Mouse (Mus musculus): ENCODE data around the gene Prkd1. TPM values are rescaled to one million over a fixed set of nuclear protein-coding genes. Genes with fewer than 3 reads are reported as not detected.
"Not testable (repeated sequence)": the region's sequence is repeated elsewhere in the genome, so short reads cannot be mapped to it uniquely, and the experiment has no call there.

Prkd1 gene
- 10 to 100 TPM; 16.0 to 16.3 TPM for total RNA-seq (2021)

DNA sequence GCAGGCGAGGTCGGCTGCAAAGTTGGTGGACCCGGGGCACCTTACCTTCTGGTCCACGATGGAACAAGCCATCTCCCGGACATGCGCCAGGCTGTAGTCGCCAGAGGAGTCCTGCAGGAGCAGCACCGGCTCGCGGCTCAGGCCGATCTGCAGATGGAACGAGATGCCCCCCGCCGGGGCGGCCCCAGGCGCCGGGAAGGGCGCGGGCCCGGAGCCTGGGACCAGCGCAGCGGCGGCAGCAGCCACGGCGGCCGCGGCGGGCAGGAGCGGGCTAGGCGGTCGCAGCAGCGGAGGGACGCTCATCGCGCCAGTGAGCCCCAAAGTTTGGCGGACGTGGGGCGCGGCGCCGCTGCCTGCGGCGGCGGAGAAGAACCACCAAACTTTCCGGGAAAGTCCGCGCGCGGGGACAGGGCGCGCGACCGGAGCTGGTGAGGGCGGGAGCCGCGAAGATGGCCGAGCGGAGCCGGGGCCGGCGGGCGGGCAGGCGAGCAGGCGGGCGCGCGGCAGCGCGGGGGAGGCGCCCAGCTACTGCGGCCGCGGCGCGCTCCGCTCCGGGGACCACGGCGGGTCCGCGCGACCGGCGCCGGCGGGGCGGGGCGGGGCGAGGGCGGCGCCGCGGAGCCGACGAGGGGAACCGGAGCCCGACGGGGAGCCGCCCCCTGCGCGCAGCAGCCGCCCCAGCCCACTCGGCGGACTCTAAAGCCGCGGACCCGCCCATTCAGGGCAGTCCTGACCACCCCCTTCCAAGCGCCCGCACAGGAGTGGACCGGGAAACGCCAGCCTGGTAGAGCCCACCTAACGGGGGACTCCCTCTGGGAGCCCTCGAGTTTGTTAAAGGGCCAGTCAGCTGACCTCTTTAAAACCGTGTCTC lies at the start of gene Prkd1:
Gene Prkd1, minus strand, starts transcription at position 428 of the 871 bp plus-strand sequence.
- peak; percentile 49 to 55 for DNase-seq

DNA sequence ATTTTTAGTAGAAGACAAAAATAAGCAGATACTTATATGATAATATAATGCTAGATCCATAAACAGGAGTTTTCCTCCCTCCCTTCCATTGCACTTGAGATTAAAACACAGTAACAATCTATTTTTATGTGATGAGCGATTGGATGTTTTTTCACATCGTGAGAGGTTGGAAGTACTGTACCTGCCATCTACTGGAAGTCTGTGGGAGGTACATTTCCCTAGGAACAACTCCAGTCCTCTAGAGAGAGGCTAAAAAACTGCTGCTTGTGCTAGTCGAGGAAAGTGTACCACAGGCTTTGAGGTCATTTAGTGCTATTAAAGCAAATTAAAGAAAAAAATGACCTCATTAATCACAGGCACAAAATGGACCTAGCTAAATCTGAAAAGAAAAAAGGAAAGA lies 48.6 kb upstream of the Prkd1 start:
- DNase-seq = peak in 1 of 2 experiments; percentile 14

- DNase-seq = peak; percentile 11 to 14
Measured at GRCm38 (mm10) chr12:50648176-50648670, 675 bp downstream of the Prkd1 start.

- no peak for DNase-seq
Measured at GRCm38 (mm10) chr12:50646857-50647256, 2.0 kb downstream of the Prkd1 start.

DNA sequence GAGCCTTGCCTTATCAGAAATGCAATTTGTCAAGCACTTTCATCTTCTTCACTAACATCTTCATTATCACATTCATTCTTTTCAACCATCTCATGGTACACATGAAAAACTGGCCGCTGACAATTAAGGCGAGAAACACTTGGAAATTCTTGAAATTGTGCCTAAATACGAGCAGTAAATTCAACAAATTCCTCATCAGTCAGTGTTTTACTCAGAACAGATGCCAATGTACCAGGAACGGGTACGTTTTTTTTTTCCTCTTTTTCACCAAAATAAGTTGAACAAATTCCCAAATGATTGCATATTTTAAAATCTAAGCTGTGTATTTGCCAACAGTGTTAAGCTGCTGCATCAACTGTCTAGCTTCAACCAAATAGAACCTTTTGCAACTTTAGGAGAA lies 6.2 kb downstream of the Prkd1 start:
- no peak for DNase-seq

- DNase-seq = no peak
Measured at GRCm38 (mm10) chr12:50640171-50640570, 8.7 kb downstream of the Prkd1 start.

- no peak for DNase-seq
Measured at GRCm38 (mm10) chr12:50634436-50634835, 14.5 kb downstream of the Prkd1 start.

DNA sequence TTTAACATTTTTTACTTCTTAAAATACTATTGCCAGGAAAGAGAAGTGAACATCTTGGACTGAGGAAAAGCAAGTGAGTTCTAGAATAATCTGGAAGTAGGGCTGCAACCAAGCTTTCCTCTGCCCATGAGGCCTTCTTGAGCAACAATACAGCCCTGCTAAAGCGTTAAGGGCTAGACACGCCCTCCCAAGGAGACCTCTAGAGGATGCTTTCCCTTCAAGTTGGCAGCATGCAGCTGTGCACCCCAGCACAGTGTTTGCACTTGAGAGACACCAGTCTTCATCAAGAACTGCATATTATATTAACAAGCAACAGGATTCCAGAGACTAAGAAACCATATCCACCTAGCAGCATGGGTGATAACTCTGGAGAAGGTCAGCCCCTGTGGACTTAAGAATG lies 22.8 kb downstream of the Prkd1 start:
- not testable (repeated sequence) for DNase-seq

DNA sequence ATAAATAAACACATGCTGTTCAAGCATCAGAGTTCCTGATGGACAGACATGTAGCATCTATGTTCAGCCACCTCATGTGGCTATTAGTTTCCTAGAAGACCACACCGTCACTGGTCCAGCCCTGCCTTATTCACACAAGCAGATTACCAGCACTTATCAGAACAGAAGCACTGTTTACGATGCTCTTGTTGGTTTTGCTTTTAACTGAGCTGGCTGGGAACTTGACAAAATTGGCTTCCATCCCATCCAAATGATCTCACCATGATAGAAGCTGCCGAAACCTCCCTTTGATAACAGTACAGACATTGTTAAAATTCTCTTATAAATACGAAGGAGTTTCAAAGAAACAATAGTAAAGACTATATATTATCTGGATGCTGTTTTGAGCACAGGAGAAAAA lies 24.7 kb downstream of the Prkd1 start:
- DNase-seq = no peak

DNA sequence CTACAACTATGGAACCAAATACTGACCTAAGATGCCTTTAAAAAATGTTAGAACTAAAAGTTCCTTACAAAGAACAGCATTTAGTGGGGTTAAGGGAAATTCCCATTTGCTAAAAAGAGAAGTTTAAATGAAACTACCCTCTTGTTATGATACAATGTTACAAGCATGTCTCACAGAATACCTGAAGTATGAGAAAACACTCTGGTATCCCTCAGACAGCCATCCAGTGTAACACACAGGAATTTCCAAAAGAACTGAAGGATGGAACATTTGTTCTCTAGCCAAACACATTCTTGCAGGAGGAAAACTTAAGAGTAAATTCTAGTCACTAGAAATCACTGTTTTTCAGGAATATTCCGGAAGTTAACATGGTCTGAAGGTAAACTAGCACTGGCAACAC lies 33.0 kb downstream of the Prkd1 start:
- no peak for DNase-seq

DNA sequence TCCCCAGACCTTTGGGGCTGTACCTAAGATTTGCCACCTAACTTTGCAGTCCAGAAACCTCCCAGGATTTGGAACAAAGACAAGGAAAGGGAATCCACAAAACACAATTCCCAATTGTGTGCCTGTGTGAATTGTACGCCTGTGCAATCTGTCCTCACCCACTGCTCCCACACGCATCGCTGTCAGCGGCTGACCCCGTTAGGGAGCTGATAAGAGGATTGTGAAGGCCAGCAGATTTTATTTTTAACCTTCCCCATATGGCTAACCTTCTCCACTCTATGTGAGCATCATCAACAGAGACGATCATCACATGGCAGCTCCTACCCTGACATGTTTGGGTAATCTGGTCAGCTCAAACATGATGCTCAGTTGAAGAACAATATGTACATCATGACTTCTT lies 34.6 kb downstream of the Prkd1 start:
- DNase-seq = no peak

DNA sequence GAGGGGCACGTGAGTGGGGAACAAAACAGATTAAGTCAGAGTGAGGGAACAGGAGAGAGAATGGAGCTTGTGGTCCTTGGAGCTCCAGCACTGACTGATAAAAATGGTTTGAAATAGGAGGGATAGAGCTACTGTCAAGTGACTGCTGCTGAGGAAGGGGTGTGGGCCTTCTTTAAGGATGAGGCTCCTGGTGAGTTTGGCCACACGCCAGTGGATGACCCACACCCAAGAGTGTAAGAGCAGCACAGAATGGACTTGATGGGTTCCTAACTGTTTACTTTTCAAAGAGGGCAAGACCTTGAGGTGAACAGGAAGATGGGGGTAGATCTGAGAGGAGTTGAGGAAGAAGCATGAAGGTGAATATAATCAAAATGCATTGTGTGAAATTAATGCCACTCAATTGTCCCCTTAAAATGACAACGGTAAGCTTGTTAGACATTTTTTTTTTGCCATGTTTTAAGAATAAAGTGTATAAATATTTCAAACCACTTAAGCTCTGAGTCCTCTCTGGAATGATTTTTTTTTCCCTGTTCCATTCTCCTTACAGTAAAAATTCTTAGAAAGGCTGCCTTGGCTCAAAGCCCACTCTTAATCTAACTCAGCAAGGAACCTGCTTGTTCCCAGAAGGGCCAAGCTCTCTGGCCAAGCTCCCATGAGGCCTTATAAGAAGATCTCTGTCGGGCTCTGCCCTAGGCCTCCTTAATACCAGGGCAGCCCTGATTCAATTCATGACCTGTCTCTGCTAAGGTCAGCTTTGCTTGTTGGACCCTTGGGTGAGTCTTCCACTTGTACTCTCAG lies 42.0 kb downstream of the Prkd1 start:
- no peak for DNase-seq

GRCm38 (mm10) chr12:50599370-50599769 lies 49.5 kb downstream of the Prkd1 start:
- no peak for DNase-seq

DNA sequence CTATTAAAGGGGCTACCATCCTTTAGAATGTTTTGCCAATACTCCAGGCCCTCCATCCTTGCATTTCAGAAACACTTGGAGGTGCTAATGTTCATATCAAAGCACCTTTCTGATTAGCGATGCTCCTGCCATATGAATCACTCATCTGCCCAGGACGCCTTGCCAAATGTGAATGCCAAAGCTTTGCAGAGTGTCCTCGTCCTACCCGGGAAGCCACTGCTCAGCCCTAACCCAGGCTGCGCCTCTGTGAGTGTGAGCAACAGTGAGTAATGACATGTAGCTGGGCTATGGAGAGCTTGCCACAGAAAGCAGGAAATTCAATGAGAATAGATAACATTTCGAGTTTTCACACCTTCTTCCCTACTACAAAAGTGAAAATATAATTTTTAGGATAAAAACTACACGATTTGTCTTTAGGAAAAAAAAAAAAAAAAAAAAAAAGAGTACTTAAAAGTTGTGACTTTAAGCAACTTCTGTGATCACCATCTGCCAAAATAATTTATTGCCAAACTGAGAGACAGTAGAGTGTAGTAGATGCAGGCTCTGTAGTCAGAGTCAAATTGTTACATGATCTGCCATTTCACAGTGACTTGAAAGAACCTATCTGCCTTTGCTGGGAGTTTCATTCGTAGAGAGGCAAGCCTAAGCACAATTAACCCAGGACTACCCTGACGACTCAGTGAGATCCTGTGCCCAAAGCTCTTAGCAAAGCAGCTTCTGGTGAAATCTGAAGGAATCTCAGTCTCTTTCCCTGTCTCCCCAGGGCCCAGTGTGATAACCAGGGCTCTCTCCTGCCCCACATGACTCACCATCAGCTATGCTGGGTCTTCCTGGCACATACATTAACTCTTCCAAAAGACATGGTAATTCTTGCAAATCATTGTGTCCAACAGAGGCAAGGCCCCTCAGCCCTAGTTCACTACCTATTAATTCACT lies 50.6 kb downstream of the Prkd1 start:
- peak; percentile 64 to 65 for DNase-seq

DNA sequence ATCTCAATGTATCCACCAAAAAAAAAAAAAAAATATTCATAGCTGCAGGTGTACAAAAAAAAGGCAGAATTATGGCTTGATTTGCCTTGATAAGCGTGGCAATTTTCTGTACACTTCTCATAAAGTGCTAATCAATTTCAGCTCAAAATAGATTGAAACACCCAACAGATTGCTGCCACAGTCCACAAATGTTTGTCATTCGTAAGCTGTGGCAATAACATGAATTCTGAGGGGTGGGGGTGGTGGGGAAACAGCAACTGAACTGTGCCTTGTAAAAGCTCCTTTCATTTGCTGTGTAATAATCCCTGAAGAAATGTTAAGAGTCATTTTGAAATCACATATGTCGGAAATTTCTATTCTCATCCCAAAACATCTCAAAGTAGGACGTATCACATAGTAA lies 51.4 kb downstream of the Prkd1 start:
- no peak for DNase-seq

- no peak for DNase-seq
Measured at GRCm38 (mm10) chr12:50595777-50596176, 53.1 kb downstream of the Prkd1 start.

DNA sequence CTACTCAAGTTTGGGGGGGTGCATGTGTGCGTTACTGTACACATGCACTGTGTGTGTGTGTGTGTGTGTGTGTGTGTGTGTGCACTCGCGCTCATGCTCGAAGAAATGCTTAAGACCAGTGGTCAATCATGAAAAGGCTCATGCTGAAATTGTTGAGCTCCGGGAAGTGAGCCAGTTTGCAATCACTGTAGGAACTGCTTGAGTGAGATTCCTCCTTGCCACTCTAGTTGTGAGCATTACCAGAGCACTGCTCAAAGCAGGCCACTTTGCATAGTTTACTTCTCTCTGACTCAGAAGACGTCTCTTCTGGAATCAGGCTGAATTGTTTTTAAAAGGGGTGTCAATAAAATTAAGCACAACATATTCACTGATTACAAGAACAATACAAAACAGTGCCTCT lies 54.4 kb downstream of the Prkd1 start:
- no peak for DNase-seq

DNA sequence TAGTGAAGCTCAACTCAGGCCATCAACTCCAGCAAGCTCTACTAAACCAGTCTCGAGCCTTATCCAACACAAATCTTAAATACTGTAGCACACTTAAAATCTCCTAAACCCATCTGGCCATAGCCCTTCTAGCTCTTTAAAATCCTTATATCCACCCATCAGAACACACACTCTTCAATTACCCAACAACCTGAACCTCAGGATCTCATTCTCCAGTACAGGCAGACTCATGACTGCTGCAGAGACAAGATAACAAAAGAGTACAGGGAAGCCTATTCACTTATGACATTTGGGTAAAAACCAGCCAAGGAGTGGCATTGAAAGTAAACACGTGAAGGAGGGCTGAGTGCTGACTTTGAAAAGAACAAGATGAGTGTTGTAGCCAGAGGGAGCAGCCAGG lies 55.4 kb downstream of the Prkd1 start:
- no peak for DNase-seq

- DNase-seq = no peak
Measured at GRCm38 (mm10) chr12:50588137-50588761, 60.6 kb downstream of the Prkd1 start.

- no peak for DNase-seq
Measured at GRCm38 (mm10) chr12:50565198-50565597, 83.7 kb downstream of the Prkd1 start.

GRCm38 (mm10) chr12:50560536-50560935 lies 88.4 kb downstream of the Prkd1 start:
- DNase-seq = no peak

GRCm38 (mm10) chr12:50558231-50558630 lies 90.7 kb downstream of the Prkd1 start:
- no peak for DNase-seq

Data from layer of hippocampus, postnatal 36 days (tissue).